Mouse (Mus musculus) cerebellum, adult 11 months (tissue): Measurements from ENCODE around the gene Tomm6.

Source experiments
- DNase-seq: peaks from one replicate; pipeline ENCODE4 v3.0.0; 2022

Tomm6 gene

DNA sequence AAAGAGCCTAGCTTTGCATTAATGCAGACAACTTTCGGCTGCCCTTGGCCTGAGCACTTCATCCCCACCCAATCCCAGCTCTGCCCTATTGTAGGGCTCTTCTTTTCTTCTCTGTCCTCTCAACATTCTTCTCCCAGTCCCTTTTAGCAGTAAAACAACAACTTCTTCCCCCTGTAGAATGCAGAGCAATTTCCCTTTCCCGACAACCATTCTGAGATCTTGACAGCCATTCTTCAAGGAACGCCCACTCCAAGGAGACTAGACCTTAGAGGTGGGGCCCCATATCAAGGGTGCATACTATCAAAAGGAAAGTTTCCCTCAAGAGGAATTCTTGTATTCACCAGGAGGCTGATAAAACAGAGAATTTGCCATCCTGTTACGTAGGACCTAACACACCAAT lies 39.2 kb downstream of the Tomm6 start:
- DNase-seq = no peak

GRCm38 (mm10) chr17:47646683-47647082 lies 41.5 kb downstream of the Tomm6 start:
- peak; percentile 10 for DNase-seq

DNA sequence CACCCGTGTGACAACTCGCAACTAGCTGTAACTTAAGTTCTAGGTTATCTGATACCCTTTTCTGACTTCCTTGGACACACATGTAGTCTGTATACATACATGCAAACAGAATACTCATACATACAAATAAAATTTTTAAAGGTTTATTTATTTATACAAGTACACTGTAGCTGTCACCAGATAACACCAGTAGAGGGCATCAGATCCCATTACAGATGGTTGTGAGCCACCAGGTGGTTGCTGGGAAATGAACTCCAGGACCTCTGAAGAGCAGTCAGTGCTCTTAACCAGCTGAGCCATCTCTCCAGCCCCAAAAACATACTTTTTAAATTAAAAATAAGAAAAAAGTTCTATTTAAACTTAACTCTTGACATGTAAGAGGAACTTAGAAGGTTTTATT lies 45.2 kb downstream of the Tomm6 start:
- DNase-seq = no peak
